Mouse (Mus musculus) gastrocnemius, postnatal 10 days (tissue): ENCODE measurements around the gene Dner. TPM values are rescaled to one million over a fixed set of nuclear protein-coding genes. Genes with fewer than 3 reads are reported as not detected.

Experiments used
- DNase-seq: peaks from one replicate; pipeline ENCODE4 v3.0.0; 2021; ENCODE audit warnings: mixed read lengths
- total RNA-seq, 2 experiments: library from RNA; stranded (reverse); gene quantifications; 2 replicates each; pipeline ENCODE4 v1.2.3; 2021

Dner gene
- total RNA-seq, 2 experiments from 2014 or later = 1.9 to 2.1 TPM

GRCm38 (mm10) chr1:84525514-84525913 is 170.5 kb downstream of the Dner start:
- DNase-seq = no peak

DNA sequence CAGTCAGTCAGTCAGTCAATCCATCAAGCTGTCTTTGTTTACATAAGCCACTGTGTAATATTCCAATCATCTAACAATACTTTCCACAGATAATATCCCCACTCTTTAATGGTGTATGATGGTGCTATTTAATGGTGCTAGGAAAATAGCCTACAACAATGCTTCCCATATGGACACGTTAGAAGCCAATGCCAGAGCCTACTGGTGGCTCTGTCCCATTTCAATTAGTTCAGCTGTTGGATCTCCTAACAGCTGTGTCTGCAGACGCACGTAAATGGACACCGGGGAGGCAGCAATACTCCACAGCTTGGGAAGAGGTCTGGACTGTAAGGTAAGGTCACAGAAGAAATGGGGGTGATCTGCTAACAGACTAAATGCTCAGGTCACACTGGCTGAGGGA is 171.6 kb downstream of the Dner start:
- no peak for DNase-seq

GRCm38 (mm10) chr1:84522963-84523280 is 173.1 kb downstream of the Dner start:
- DNase-seq = no peak

GRCm38 (mm10) chr1:84522256-84522962 is 173.6 kb downstream of the Dner start:
- DNase-seq = no peak

DNA sequence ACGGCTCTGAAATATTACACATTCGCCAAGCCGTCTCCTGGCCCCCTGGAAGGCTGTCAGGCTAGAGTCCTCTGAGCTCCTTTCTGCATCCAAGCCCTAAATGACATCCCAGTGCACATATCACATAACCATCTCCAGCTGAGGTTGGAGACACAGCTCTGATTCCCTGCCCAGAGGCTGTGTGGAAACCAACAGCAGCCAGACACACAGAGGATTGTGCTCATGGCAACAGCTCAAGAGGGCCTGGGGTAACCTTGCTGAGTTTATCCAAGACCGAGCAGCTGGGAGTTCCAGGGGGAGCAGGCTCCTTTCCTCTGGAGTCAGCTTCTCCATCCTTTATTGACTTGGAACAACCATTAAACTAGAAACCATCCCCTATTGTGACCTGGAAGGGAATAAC is 177.7 kb downstream of the Dner start:
- DNase-seq = peak; percentile 61

- no peak for DNase-seq
Observed at GRCm38 (mm10) chr1:84513201-84513600, 182.8 kb downstream of the Dner start.

- no peak for DNase-seq
Observed at GRCm38 (mm10) chr1:84508510-84508909, 187.5 kb downstream of the Dner start.

- no peak for DNase-seq
Observed at GRCm38 (mm10) chr1:84507568-84507967, 188.5 kb downstream of the Dner start.

GRCm38 (mm10) chr1:84506984-84507546 is 189.0 kb downstream of the Dner start:
- no peak for DNase-seq

DNA sequence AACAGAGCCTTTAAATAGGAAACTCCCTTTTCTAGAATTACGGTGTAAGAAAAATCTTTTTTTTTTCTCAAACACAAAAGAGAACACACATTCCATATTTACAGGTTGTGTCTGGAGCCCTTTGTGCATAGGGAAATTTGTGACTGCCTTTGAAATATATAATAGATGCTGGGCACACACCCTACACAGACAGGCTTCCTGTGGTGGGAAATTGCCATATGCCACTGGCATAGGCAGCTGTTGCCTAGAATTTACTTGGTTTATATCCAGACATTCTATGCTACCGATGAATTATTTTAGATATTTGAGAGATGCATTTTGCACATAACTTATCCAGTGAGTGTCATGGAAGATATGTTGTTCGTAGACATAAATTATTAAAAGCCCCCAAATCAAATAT is 195.3 kb downstream of the Dner start:
- no peak for DNase-seq

GRCm38 (mm10) chr1:84491732-84492131 is 204.3 kb downstream of the Dner start:
- DNase-seq = no peak

- DNase-seq = no peak
Observed at GRCm38 (mm10) chr1:84488546-84488945, 207.5 kb downstream of the Dner start.

GRCm38 (mm10) chr1:84485066-84485465 is 211.0 kb downstream of the Dner start:
- DNase-seq = no peak

DNA sequence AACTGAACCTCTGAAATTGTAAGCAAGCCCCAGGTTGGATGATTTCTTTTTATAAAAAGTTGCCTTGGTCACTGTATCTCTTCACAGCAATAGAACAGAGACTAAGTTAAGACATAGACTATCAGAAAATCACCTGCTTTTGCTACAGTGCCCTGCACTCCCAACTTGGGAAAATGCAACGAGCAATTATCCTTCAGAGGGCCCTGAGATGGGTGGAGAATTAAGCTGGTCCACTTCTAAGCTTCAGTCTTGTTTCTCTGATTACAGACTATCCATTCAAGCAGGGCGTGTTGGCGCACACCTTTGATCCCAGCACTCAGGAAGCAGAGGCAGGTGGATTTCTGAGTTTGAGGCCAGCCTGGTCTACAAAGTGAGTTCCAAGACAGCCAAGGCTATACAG is 211.4 kb downstream of the Dner start:
- DNase-seq = no peak

GRCm38 (mm10) chr1:84479976-84480375 is 216.0 kb downstream of the Dner start:
- DNase-seq = no peak

GRCm38 (mm10) chr1:84474274-84474673 is 221.7 kb downstream of the Dner start:
- no peak for DNase-seq

DNA sequence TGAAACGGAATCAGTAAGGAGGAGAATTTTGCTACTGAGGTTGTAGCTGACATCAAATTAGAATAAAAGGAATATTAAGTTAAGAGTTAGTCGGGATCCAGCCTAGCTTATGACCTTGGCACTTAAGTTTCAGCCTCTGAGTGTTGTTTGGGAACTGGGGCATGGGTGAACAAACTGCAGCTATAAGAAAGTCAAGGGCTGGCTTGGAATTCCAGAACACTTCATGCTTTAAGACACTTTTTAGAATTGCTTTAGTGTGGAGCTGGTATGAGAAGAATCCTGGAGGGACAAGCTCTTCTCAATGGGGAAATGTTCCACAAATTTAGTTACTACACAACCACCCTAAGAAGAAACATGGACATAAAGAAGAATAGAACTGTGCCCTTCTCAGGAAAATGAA is 223.8 kb downstream of the Dner start:
- DNase-seq = no peak

DNA sequence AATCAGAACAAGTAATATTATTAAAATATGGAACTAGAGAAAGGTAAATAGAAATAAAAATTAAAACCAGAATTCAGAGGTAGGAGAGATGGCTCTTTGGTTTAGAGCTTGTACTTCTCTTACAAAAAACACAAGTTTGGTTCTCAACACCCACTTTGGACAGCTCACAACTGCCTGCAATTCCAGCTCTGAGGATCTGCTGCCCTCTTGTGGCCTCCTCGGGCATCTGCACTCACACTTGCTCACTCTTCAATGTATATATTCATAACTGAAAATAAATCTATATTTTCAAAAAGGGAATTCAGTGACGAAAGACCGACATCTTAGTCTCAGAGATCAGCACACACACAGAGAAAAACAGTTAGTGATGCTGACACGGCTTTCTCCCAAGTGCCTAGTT is 225.7 kb downstream of the Dner start:
- no peak for DNase-seq

DNA sequence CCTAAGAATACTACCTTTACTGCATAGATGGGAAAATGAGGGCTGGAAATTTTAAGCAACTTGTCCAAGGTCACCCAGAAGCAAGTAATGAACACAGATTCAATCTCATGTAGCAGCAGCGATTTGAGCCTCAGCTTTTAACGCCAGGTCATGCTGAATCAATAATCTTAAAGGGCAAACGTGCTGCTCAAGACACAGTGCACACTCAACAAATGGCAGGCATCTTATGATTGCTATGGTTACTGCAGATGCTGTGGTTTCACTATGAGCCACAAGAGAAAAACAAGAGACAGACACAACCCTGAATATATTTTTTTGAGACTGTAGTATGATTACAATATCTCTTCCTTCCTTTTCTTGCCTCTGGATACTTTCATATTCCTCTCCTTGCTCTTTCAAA is 228.4 kb downstream of the Dner start:
- DNase-seq = no peak

DNA sequence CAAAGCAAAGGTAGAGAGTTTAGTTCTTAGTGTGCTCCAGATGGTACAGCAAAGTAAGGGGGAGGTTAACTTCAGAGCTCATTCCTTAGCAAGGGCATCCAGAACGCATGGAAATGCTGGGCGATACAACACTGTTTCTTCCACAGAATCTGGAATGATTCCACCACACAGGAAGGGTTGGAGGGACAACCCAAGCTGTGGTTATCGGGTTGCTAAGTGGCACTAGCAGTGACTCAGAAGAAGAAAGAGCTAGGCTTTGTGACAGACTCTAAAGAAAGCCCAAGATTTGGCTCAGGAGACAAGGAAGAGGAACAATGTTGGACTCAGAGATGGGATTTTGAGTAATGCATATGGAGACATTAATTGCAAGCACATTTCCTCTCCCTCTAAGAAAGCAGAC is 231.3 kb downstream of the Dner start:
- DNase-seq = no peak

DNA sequence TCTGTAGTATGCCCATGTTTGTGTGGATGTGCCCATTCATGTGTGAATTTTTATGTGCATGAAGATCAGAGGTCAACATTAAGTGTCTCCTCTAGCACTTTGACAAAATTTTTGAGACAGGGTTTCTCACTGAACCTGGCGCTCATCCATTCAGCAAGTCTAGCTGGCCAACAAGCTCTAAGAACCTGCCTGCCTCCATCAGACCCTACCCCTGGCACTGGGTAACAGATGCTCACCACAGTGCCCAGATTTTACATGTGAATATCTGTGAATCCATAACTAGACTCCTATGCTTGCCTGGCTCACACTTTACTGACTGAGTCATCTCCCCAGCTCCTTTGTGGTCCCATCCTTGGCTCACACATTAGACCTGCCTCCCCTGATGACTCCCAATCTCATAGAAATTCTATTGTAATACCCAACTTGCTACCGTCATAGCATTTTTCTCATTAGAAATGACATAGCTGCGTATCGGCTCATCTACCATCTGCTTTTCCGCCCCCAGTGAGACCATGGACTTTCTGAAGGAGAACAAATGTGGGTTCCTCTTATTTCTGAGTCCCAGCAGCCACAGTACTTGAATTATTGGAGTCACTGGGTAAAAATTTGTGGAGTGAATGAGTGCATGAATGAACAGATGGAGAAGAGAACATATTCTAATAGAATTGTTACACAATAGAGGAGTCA is 231.9 kb downstream of the Dner start:
- no peak for DNase-seq

GRCm38 (mm10) chr1:84449566-84450278 is 246.3 kb downstream of the Dner start:
- no peak for DNase-seq

- DNase-seq = no peak
Observed at GRCm38 (mm10) chr1:84443640-84444039, 252.4 kb downstream of the Dner start.
